Mouse (Mus musculus) bone marrow, adult 2 months (tissue): ENCODE results near the gene Itgb7. TPM values are rescaled to one million over a fixed set of nuclear protein-coding genes. Genes with fewer than 3 reads are reported as not detected.

Experiments
- H3K27ac ChIP-seq: fragments of 200-500 bp; 2 replicates; pipeline ENCODE4 v1.5.1; 2012; ENCODE audit warnings: low read depth, mild to moderate bottlenecking, control low read depth, inconsistent platforms, low read length; ENCODE audit not compliant: control insufficient read depth, poor library complexity, insufficient read depth
- H3K4me1 ChIP-seq: fragments of 200-500 bp; 2 replicates; pipeline ENCODE4 v1.6.1; 2011; ENCODE audit warnings: low read length; ENCODE audit not compliant: control insufficient read depth, insufficient read depth
- H3K4me3 ChIP-seq: fragments of 200-500 bp; replicated peaks from 2 replicates; pipeline ENCODE3; 2011; ENCODE audit warnings: mild to moderate bottlenecking, low read depth, low read length, control low read depth; ENCODE audit not compliant: control insufficient read depth
- CTCF ChIP-seq: fragments of 200-500 bp; IDR thresholded peaks from 2 replicates; pipeline ENCODE4 v1.5.1; 2011; ENCODE audit warnings: low read length, control low read depth; ENCODE audit not compliant: control insufficient read depth, insufficient read depth
- POLR2A ChIP-seq: fragments of 200-500 bp; IDR thresholded peaks from 2 replicates; pipeline ENCODE4 v1.6.1; 2011; ENCODE audit warnings: low read depth, mild to moderate bottlenecking, control low read depth, low read length, borderline replicate concordance; ENCODE audit not compliant: control insufficient read depth
- WGBS: fragments of 180-500 bp; shearing (Covaris S2); methylation state at CpG from one replicate; pipeline ENCODE4 v1.1.7; 2018; 5-methylcytosine and 5-hydroxymethylcytosine counted together
- polyA plus RNA-seq: library from polyadenylated mRNA; stranded (reverse); fragments of >200 nt; gene quantifications from 2 replicates; pipeline ENCODE4 v1.2.4, GENCODE M21; 2011; ENCODE audit warnings: low replicate concordance; ENCODE audit not compliant: missing spikeins, insufficient read depth, insufficient read length

Gene Itgb7
- 39.1 and 140 TPM in 2 replicates for polyA plus RNA-seq

DNA sequence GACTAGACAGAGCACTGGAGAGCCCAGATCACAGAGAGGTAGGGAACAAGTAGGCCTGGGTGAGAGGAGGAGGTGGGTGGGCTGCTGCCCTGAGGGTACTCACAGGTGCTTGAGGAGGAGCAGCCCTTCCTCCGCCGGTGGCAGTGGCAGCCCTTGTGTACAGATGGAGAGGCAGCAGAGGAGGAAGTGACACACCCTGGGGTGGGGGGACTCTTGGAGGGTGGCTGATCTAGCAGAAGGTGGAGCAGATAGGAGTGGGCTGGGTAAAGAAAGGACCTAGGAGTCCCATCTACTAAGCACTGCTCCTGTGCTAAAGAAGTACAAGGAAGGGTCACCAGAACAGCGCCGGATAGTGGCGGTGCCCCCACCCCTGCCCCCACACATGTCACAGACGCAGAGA, at the start of gene Itgb7:
Gene Itgb7 (minus strand): TSS at position 197 of the 400 bp plus-strand sequence.
- H3K4me3 ChIP-seq = peak within 1 kb of the TSS; percentile 71
- peak within 1 kb of the TSS; percentile 44 for H3K27ac ChIP-seq
- H3K4me1 ChIP-seq = peaks cover 7% of the 10 kb centered on the region

DNA sequence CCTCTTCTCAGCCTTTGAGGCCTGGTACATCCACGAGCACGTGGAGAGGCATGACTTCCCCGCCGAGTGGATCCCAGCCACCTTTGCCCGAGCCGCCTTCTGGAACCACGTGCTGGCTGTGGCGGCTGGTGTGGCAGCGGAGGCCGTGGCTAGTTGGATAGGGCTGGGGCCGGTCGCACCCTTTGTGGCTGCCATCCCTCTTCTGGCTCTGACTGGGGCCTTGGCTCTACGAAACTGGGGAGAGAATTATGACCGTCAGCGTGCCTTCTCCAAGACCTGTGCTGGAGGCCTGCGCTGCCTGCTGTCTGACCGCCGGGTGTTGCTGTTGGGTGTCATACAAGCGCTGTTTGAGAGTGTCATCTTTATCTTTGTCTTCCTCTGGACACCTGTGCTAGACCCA, 48.9 kb upstream of the Itgb7 start:
- Histone ChIP-seq H3K4me1 (peaks cover 6% of the 10 kb centered on the region; the same call in 1 of the 2 replicates), H3K27ac (no peak overlapping the region), H3K4me3 (no peak overlapping the region)
- TF ChIP-seq CTCF (no peak), POLR2A (no peak)
- WGBS = 92% methylated on average over 19 of the region's 19 CpGs

More for the DNA sequence above, at the start of gene Itgb7:
- TF ChIP-seq CTCF (no peak), POLR2A (peak; percentile 74; the same call in 1 of the 2 replicates)
- under 1% methylated on average over 6 of the region's 6 CpGs for WGBS

GRCm38 (mm10) chr15:102279783-102280520, 48.2 kb upstream of the Itgb7 start:
- peaks cover 6% of the 10 kb centered on the region; the same call in 1 of the 2 replicates for H3K4me1 ChIP-seq
- 14% methylated on average over 13 of the region's 13 CpGs for WGBS

GRCm38 (mm10) chr15:102279092-102279782, 47.5 kb upstream of the Itgb7 start, which contains the start of gene Mfsd5:
Gene Mfsd5, plus strand, starts transcription at chr15:102279454.
- WGBS = under 1% methylated on average over 65 of the region's 65 CpGs
- TF ChIP-seq CTCF (0 out of 2 replicates have a peak, but pooled peaks have one; percentile 5), POLR2A (peak; percentile 79)
- H3K4me3 ChIP-seq = peak within 1 kb of the TSS; percentile 75
- H3K4me1 ChIP-seq = peaks cover 6% of the 10 kb centered on the region; the same call in 1 of the 2 replicates
- peak within 1 kb of the TSS; percentile 92 for H3K27ac ChIP-seq

More at GRCm38 (mm10) chr15:102279783-102280520, 48.2 kb upstream of the Itgb7 start:
- H3K4me3 ChIP-seq = peak overlapping the region; percentile 75
- no peak for TF ChIP-seq CTCF
- TF ChIP-seq POLR2A = no peak
- H3K27ac ChIP-seq = peak overlapping the region; percentile 92

DNA sequence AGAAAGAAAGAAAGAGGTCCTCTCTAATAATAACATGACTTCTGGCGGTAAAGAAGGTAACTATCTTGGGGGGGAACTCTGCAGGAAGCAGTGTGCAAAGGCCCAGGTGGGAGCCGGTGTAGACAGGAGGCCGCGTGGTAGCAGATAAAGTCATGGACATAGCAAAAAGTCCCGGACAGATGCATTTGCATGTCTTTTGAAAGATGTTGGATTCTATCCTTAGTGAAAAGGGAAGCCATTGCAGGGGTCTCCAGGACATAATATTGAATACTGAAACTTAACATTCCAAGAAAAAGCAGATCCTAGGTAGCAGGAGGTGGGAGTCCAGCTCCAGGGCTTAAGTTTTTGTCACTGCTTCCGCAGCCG, 47.0 kb upstream of the Itgb7 start:
- TF ChIP-seq CTCF (no peak), POLR2A (no peak)
- H3K4me3 ChIP-seq = peak overlapping the region; percentile 75
- peak overlapping the region; percentile 66 for H3K27ac ChIP-seq
- peaks cover 6% of the 10 kb centered on the region; the same call in 1 of the 2 replicates for H3K4me1 ChIP-seq
- WGBS = 34% methylated on average over 7 of the region's 7 CpGs

DNA sequence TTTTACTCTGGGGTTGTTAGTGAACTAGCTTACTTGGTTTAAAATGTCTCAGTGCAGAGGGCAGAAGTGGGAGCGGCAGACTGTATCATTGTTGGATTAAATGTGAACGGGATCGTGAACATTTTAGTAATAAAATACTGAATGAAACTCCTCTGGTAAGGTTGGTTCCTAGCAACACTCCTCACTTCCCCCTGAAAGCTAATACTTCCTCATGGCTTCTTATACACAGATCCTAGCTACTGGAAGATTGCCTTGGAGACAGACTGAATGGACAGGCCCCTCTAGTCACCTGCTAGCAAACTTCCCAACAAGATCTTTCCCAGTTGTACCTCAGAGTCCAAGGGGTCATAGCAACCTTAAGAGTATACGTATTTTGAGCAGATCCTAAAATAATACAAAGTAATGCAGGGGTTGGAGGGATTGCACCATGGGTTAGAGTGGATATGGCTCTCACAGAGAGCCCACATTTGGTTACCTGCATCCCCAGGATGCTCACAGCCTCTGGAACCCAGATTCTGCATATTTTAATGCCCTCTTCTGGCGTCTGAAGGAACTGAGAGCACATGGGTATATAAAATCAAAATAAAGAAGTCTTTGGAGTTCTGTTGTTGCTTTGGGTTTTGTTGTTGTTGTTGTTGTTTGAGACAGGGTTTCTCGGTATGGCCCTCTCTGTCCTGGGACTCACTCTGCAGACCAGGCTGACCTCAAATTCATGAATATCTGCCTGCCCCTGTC, 42.4 kb upstream of the Itgb7 start:
- no peak overlapping the region for H3K4me3 ChIP-seq
- WGBS = 70% methylated on average over 6 of the region's 6 CpGs
- TF ChIP-seq CTCF = no peak
- no peak for TF ChIP-seq POLR2A
- no peaks in the 10 kb centered on the region for H3K4me1 ChIP-seq
- H3K27ac ChIP-seq = no peak overlapping the region

DNA sequence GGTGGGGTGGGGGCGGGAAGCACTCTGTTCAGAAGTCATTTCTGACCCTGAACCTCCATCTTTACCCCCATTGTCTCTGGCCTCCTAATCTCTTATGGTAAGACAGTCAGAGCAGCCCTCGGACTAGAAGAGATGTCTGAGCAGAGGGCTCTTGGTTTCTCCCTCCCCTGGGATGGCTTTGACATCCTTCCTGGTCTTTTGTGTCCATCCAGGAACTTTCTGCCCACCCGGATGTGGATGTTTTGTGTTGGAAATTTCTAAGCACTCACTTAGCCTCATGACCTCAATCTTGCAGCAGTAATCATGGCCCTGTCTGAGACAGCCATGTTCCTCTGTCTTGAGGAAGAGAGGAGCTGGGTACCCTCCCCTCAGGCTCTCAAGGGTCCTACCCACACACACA, 39.7 kb upstream of the Itgb7 start:
- H3K4me3 ChIP-seq = no peak overlapping the region
- H3K4me1 ChIP-seq = no peaks in the 10 kb centered on the region
- WGBS = 46% methylated on average over 3 of the region's 3 CpGs
- TF ChIP-seq CTCF (no peak), POLR2A (no peak)
- H3K27ac ChIP-seq = no peak overlapping the region

- no peak within 1 kb of the TSS for H3K27ac ChIP-seq
- WGBS = 75% methylated on average over 21 of the region's 21 CpGs
- TF ChIP-seq POLR2A = no peak
- TF ChIP-seq CTCF = no peak
- no peaks in the 10 kb centered on the region for H3K4me1 ChIP-seq
- H3K4me3 ChIP-seq = no peak within 1 kb of the TSS
Measured at GRCm38 (mm10) chr15:102270274-102270960, 38.7 kb upstream of the Itgb7 start, which contains the start of gene Gm9918. Gene Gm9918, plus strand, starts transcription at chr15:102270563.
